Mouse (Mus musculus) limb, embryonic 10.5 days (tissue): ENCODE data around the gene Atp6v1a. TPM values are rescaled to one million over a fixed set of nuclear protein-coding genes. Genes with fewer than 3 reads are reported as not detected.

Experiments
- DNase-seq: peaks from one replicate; pipeline ENCODE4 v3.0.0-alpha.2; 2017; ENCODE audit warnings: low spot score
- H3K27ac ChIP-seq: fragments of 300-500 bp; sonication (generic); 2 replicates; pipeline ENCODE4 v1.5.1; 2016; ENCODE audit warnings: mild to moderate bottlenecking
- H3K27me3 ChIP-seq: fragments of 300-500 bp; sonication (generic); 2 replicates; pipeline ENCODE4 v1.6.1; 2016; ENCODE audit warnings: low read depth, mild to moderate bottlenecking; ENCODE audit not compliant: poor library complexity, severe bottlenecking
- H3K36me3 ChIP-seq: fragments of 300-500 bp; sonication (generic); 2 replicates; pipeline ENCODE4 v1.6.1; 2016; ENCODE audit warnings: mild to moderate bottlenecking, moderate library complexity
- H3K4me1 ChIP-seq: fragments of 300-500 bp; sonication (generic); 2 replicates; pipeline ENCODE4 v1.6.1; 2016
- H3K4me3 ChIP-seq: fragments of 300-500 bp; sonication (generic); 2 replicates; pipeline ENCODE4 v1.5.1; 2016; ENCODE audit warnings: mild to moderate bottlenecking, moderate library complexity
- H3K9me3 ChIP-seq: fragments of 300-500 bp; sonication (generic); replicated peaks from 2 replicates; pipeline ENCODE4 v1.6.1; 2016; ENCODE audit warnings: mild to moderate bottlenecking
- WGBS: fragments of 180-500 bp; shearing (Covaris S2); methylation state at CpG from one replicate; pipeline ENCODE4 v1.1.7; 2016; 5-methylcytosine and 5-hydroxymethylcytosine counted together
- polyA plus RNA-seq: library from polyadenylated mRNA; unstranded; fragments of >200 nt; fragmentation: Nextera tagmentation; extraction: Ambion mirVana; gene quantifications from 2 replicates; pipeline ENCODE4 v1.2.1, GENCODE M21; 2016

The Atp6v1a gene
- polyA plus RNA-seq, 1 experiment from 2014 or later: 34.4 TPM

DNA sequence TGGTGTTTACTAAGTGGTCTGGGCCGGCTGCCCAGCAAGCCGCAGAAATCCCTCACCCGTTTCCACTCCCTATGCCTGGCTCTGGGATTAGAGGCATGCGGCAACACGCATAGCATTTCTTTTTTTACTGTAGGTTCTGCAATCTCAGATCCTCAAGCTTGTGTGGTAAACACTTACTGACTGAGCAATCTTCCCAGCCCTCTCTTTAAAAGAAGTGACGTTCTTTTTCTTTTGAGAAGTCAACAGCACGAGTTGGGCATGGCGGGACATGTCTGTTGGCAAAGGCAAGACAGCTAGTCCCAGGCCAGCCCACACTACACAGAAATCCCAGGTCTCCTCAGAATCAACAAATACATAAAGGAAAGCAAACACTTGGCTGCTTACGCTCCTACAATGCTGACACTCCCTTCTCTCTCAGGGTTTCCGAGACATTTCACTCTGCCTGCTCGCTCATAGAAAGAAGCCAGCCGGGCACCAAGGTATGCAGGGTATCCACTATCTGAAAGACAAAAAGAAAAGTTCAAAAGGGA lies 38.3 kb downstream of the Atp6v1a start:
- no peaks in the 10 kb centered on the region for H3K27me3 ChIP-seq
- no peaks in the 10 kb centered on the region for H3K9me3 ChIP-seq
- H3K4me3 ChIP-seq: no peak overlapping the region
- H3K4me1 ChIP-seq: no peaks in the 10 kb centered on the region
- H3K36me3 ChIP-seq: peaks cover 79% of the 10 kb centered on the region
- no peak for DNase-seq
- no peak overlapping the region for H3K27ac ChIP-seq
- 89% methylated on average over 12 of the region's 12 CpGs for WGBS

DNA sequence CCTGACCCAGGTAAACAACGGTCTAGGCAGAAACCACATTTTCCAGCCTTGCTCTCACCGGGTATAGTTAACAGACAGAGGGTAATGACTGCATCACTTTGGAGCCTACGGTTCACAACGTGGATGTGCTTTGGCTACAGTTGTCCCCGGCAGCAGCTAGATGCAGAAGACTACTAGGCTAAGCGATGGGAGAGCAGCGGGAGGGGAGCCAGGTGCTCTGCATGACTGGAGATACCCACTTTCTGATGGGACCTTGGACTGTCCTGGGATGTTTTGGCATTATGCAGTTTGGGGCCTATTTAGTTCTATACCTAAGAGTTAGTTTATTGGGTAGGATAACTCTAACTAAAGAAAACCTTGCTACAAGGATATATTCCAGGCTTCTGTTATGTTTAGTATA lies 40.1 kb downstream of the Atp6v1a start:
- peaks cover 91% of the 10 kb centered on the region for H3K36me3 ChIP-seq
- no peaks in the 10 kb centered on the region for H3K27me3 ChIP-seq
- 97% methylated on average over 7 of the region's 7 CpGs for WGBS
- H3K4me3 ChIP-seq: no peak overlapping the region
- H3K27ac ChIP-seq: no peak overlapping the region
- DNase-seq: no peak
- H3K9me3 ChIP-seq: no peaks in the 10 kb centered on the region
- H3K4me1 ChIP-seq: no peaks in the 10 kb centered on the region

DNA sequence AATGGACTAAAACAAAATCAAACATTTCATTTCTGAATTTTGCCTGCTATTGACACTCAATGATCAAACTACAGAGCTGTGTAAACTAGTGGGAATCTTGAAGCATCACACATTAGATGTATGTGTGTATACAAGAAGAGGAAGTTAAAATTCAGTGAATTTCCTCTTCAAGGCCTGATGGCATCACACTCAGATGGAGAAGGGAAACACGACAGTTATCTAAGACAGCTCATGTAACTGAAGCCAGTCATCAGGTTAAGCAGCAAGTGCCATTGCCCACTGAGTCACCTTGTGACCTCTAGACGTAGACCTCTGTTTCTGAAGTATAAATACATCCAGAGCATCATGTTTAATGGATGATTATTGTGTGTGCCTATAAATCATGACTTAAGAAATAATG lies 51.9 kb downstream of the Atp6v1a start:
- DNase-seq: no peak
- Histone ChIP-seq H3K9me3 (no peaks in the 10 kb centered on the region), H3K27me3 (no peaks in the 10 kb centered on the region), H3K4me1 (no peaks in the 10 kb centered on the region), H3K4me3 (no peak overlapping the region), H3K27ac (no peak overlapping the region), H3K36me3 (peaks cover 90% of the 10 kb centered on the region)
- 84% methylated on average over 2 of the region's 2 CpGs for WGBS

DNA sequence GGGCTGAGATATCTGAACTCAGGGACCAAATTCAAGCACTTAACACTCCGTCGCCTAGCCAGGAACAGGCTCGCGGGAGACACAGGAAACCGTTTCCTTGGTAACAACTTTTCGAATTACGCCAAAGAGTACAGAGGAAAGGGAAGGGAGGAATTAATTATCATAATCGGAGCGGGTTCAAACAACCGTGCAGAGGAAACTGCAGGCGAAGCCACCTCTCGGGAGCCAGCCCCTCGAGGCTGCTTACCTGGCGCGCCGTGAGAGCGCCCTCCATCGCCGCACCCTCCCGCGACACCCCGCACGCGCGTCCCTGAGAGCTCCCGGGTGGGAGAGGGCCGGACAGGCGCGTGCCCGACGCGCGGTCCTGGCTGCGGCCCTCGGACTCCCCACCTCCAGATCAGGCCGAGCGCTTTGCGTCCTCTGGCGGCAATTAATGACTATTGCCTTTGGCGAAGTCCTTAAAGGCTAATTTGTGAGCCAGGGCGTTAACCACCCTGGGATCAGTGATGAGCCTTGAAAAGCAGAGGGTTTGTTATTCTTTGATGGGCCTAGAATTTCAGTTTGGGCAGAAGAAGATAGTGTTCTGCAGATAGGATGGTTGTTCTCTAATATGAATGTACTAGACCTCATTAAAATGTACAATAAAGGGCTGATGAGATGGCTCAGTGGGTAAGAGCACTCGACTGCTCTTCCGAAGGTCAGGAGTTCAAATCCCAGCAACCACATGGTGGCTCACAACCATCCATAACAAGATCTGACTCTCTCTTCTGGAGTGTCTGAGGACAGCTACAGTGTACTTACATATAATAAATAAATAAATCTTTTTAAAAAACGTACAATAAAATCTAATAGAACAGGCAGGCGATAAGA lies 76.2 kb downstream of the Atp6v1a start, which contains the start of gene Gramd1c:
Gene Gramd1c, minus strand, starts transcription at position 321 of the 870 bp plus-strand sequence.
- Histone ChIP-seq H3K27me3 (no peaks in the 10 kb centered on the region; the same call in 1 of the 2 replicates), H3K4me3 (peak within 1 kb of the TSS; percentile 65), H3K27ac (peak within 1 kb of the TSS; percentile 90), H3K36me3 (no peaks in the 10 kb centered on the region), H3K9me3 (no peaks in the 10 kb centered on the region), H3K4me1 (peaks cover 9% of the 10 kb centered on the region)
- peak; percentile 83 for DNase-seq
- 7% methylated on average over 45 of the region's 45 CpGs for WGBS

DNA sequence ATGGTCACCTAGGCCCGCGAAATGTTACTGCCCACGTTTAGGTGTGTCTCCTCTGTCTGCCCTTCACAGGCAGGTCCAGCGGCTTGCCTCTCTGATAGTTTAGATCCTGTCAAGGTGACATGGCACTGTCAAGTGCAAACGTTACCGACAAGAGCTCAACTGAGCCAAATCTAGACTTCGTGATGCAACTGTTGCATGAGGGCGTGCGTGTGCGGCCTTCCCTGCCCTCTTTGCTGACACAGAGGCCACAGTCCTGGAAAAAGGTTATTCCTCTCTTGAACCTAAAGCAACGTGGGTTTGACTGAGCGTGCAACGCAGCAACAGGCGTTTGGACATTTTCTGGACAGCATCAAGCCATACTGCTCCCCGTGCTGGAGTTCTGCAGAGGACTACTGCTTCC lies 78.2 kb downstream of the Atp6v1a start:
- WGBS: 92% methylated on average over 15 of the region's 15 CpGs
- Histone ChIP-seq H3K27ac (0 out of 2 replicates have a peak overlapping the region, but pooled peaks have one; percentile 10), H3K4me3 (no peak overlapping the region), H3K36me3 (no peaks in the 10 kb centered on the region), H3K4me1 (peaks cover 11% of the 10 kb centered on the region), H3K27me3 (no peaks in the 10 kb centered on the region; the same call in 1 of the 2 replicates), H3K9me3 (no peaks in the 10 kb centered on the region)
- DNase-seq: no peak

DNA sequence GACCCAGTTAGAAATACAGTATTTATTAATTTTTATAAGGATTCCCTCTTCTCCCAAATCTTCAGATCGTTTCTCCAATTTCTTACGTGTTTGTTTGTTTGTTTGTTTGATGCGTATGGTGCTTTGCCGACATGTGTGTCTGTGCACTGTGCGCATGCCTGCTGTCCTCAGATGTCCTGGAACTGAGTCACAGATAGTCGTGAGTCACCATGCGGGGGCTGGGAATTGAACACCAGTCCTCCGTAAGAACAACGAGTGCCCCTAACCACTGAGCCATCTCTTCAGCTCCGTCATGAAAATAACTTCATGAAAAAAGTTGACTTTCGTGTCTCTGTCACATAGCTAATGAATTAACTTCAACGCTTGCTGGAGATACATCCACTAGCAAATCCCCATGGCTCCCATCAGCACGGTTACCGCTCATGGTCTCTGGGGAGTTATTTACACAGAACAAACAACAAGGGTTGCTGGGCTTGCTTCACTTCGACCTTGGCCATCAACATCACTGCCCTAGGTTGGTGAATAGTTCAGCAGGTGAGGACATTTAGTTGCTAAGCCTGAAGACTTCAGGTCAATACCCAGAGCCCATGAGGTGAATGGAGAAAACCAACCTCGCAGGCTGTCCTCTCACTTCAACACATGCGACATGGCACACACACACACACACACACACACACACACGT lies 78.8 kb downstream of the Atp6v1a start:
- Histone ChIP-seq H3K27me3 (no peaks in the 10 kb centered on the region; the same call in 1 of the 2 replicates), H3K36me3 (no peaks in the 10 kb centered on the region), H3K9me3 (no peaks in the 10 kb centered on the region), H3K27ac (no peak overlapping the region), H3K4me1 (peaks cover 11% of the 10 kb centered on the region), H3K4me3 (no peak overlapping the region)
- DNase-seq: no peak
- WGBS: 93% methylated on average over 18 of the region's 18 CpGs

DNA sequence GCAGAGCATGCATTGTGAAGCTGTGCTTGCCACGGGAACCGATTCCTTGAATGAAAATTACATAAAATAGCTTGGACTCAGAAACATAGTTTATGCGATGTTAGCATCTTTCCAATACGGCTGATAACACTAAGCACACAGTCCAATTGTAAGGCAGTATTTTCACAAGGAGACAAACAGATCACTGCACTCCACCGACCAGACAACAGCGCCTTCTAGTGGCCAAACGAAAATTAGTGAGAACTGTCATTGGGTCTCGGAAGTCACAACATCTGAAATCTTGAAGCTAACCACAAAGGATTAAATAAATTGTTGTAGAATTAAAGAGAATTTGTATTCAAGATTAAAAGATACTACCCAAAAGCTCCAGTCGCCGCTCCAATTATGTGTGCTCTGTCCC lies 80.8 kb downstream of the Atp6v1a start:
- Histone ChIP-seq H3K36me3 (no peaks in the 10 kb centered on the region), H3K4me1 (peaks cover 20% of the 10 kb centered on the region), H3K4me3 (no peak overlapping the region), H3K27ac (no peak overlapping the region), H3K27me3 (no peaks in the 10 kb centered on the region), H3K9me3 (no peaks in the 10 kb centered on the region)
- peak; percentile 77 for DNase-seq
- WGBS: 31% methylated on average over 10 of the region's 10 CpGs

DNA sequence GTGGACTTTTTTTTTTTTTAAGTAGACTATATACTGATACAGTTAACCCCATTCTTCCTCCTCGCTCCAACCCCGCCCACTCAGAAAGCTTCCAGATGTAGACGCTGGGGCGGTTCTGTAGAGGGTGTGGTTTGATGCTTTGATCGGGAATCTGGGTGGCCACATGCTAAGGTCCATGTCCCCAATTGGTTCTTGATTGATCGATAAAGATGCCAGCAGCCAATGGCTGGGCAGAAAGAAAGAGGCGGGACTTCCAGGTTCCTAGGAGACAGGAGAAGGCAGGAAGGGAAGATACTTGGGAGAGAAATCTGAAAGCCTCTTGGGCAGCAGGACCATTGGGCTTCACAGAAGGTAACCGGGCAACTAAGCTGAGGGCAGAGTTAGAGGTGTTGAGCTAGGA lies 83.7 kb downstream of the Atp6v1a start:
- H3K27me3 ChIP-seq: no peaks in the 10 kb centered on the region
- 59% methylated on average over 8 of the region's 8 CpGs for WGBS
- H3K4me1 ChIP-seq: peaks cover 27% of the 10 kb centered on the region
- H3K9me3 ChIP-seq: no peaks in the 10 kb centered on the region
- DNase-seq: no peak
- no peak overlapping the region for H3K4me3 ChIP-seq
- H3K36me3 ChIP-seq: no peaks in the 10 kb centered on the region
- H3K27ac ChIP-seq: no peak overlapping the region

DNA sequence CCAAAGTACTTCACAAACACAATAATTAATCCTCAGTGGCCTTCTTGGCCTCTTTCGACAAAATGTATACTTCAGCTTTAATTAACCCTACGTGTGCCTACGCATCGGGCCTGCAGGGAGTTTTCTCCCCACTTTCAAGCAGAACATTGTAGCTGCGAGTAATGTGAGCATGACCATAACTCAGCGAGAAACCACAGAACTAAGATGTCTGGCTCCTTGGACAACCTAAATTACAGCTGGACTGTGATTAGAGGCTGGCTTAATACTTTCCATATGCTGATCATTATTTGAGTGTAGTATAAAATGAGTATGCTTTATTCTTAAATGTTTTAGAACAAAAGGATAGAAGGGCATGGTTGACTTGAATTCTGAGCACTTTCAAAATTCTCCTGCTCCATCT lies 86.2 kb downstream of the Atp6v1a start:
- Histone ChIP-seq H3K9me3 (no peaks in the 10 kb centered on the region), H3K4me1 (peaks cover 28% of the 10 kb centered on the region), H3K36me3 (no peaks in the 10 kb centered on the region), H3K4me3 (no peak overlapping the region), H3K27ac (peak overlapping the region; percentile 66; the same call in 1 of the 2 replicates), H3K27me3 (no peaks in the 10 kb centered on the region)
- WGBS: 29% methylated on average over 6 of the region's 6 CpGs
- DNase-seq: peak; percentile 44

DNA sequence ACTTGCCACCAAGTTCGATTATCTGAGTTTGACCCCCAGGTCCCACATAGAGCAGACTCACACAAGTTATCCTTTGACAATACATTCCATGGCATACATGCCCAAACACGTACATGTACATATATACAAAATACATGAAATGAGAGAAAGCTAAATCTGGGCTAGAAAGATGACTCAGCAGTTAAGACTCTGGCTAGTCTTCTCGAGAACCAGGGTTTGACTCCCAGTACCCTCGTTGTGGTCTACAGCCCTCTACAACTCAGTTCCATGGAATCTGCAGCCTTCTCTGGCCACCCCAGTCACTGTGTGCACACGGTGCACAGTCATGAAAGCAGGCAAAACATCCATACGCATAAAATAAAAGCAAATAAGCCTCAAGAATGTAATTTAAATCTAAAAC lies 87.1 kb downstream of the Atp6v1a start:
- 89% methylated on average over 6 of the region's 6 CpGs for WGBS
- Histone ChIP-seq H3K9me3 (no peaks in the 10 kb centered on the region), H3K4me1 (peaks cover 26% of the 10 kb centered on the region), H3K27ac (peak overlapping the region; percentile 31; the same call in 1 of the 2 replicates), H3K4me3 (no peak overlapping the region), H3K36me3 (no peaks in the 10 kb centered on the region), H3K27me3 (no peaks in the 10 kb centered on the region)
- DNase-seq: no peak

DNA sequence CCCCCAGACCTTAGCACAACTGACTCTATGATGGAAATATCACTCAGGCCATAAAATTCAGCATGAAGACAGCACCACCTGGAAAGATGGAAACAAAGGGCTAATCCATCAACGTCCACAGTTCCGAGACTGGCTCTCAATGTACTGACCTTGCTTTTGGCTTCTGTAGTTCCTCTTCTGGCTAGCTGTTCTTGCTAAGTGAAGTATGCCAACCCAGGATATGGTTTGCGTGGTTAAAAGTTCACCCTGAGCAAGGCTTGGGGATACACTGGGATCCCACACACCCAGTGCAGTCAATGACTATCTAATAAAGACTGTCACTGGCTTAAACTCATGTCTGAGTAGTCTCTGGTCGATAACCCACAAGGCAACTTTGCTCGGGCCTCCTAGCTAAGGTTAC lies 89.4 kb downstream of the Atp6v1a start:
- H3K36me3 ChIP-seq: no peaks in the 10 kb centered on the region
- no peaks in the 10 kb centered on the region for H3K9me3 ChIP-seq
- WGBS: 86% methylated on average over 5 of the region's 5 CpGs
- no peak overlapping the region for H3K4me3 ChIP-seq
- no peaks in the 10 kb centered on the region for H3K27me3 ChIP-seq
- peaks cover 26% of the 10 kb centered on the region for H3K4me1 ChIP-seq
- H3K27ac ChIP-seq: no peak overlapping the region
- no peak for DNase-seq

DNA sequence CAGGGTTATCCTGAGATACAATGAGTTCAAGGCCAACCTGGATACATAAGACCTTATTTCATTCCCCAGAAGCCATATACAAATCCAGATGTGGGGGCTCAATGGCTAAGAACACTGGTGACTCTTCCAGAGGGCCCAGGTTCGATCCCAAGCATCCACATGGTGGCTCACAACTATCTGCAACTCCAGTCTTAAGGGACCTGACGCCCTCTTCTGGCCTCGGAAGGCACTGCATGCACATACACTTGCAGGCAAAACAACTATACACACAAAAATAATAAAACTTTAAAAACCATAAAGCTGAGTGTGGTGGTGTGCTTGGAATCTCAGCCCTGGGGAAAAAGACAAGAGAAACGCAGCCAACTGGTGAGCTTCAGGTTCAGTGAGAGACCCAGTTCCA lies 100.4 kb downstream of the Atp6v1a start:
- Histone ChIP-seq H3K36me3 (no peaks in the 10 kb centered on the region), H3K27ac (no peak overlapping the region), H3K4me1 (peaks cover 5% of the 10 kb centered on the region), H3K9me3 (no peaks in the 10 kb centered on the region), H3K4me3 (no peak overlapping the region), H3K27me3 (no peaks in the 10 kb centered on the region)
- no peak for DNase-seq
- 82% methylated on average over 4 of the region's 4 CpGs for WGBS
